In the genomic region with DNA sequence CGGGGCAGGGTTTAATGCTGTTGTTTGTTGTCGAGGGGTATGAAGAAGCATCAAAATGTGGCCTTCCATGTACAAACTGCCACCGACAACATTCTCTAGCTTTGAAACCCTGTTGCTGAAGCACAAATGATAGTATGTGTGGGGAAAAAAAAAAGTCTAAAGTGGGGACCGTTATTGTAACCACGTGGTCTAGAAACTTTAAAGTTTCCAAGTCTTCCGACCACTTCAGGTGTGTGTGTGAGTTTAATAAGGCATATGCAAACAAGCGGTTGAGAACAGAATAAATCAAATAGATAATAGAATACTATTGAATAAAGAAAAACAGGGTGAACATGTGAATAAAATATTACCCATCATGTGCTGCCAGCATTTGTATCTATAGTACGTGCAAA, we compare ENCODE assay signal across 8 mouse cellular contexts. TPM values are rescaled to one million over a fixed set of nuclear protein-coding genes. Genes with fewer than 3 reads are reported as not detected.
DNase-seq lines count a peak whose midpoint lies in the region; ATAC-seq and TF ChIP-seq lines count a peak whose summit lies in the region.

No protein-coding gene starts in this region.

- H3K4me1 ChIP-seq in testis, adult 2 months (ENCODE audit: control insufficient read depth, insufficient read depth, low read length) = peaks cover 20% of the 10 kb centered on the region
- peaks cover 12% of the 10 kb centered on the region for H3K4me1 ChIP-seq in liver, embryonic 12.5 days

- H3K9me3 ChIP-seq in liver, embryonic 12.5 days (replicated peaks) = peaks cover 5% of the 10 kb centered on the region; the same call in 1 of the 2 replicates

- H3K27ac ChIP-seq in testis, adult 2 months (ENCODE audit: control insufficient read depth, insufficient read depth, low read depth, low read length) = no peak overlapping the region; the same call in 1 of the 2 replicates
- peak overlapping the region; percentile 83 for H3K27ac ChIP-seq in liver, embryonic 12.5 days

- DNase-seq in embryo, embryonic 10.5 days (ENCODE audit: low spot score) = peak; percentile 12
- DNase-seq in embryo, embryonic 9.5 days (ENCODE audit: extremely low spot score) = no peak
- no peak for DNase-seq in testis, postnatal 14 days (ENCODE audit: low spot score)
- no peak for DNase-seq in c-Kit-positive CD71-positive TER-119-positive erythroid progenitor cells, embryonic 14.5 days (ENCODE audit: low spot score)
- DNase-seq in adrenal gland, postnatal 25 days = no peak
- DNase-seq in cerebellum, postnatal 36 days = no peak

- H3K36me3 ChIP-seq in testis, adult 2 months (ENCODE audit: control insufficient read depth, insufficient read depth, low read length) = no peaks in the 10 kb centered on the region
- peaks cover 28% of the 10 kb centered on the region for H3K36me3 ChIP-seq in liver, embryonic 12.5 days

- H3K27me3 ChIP-seq in testis, adult 2 months (ENCODE audit: control insufficient read depth, insufficient read depth, low read length) = no peaks in the 10 kb centered on the region
- H3K27me3 ChIP-seq in liver, embryonic 12.5 days (replicated peaks) = no peaks in the 10 kb centered on the region

- H3K4me2 ChIP-seq in liver, embryonic 12.5 days = peak overlapping the region; percentile 96

- no peak for TF ChIP-seq POLR2A in testis, adult 2 months (IDR thresholded peaks at IDR 0.05; ENCODE audit: control insufficient read depth, low read depth, low read length)

- 42% methylated on average over 8 of the region's 8 CpGs for whole genome bisulfite sequencing in liver, embryonic 12.5 days (ENCODE audit: insufficient replicate concordance)

- peak overlapping the region; percentile 85 for H3K4me3 ChIP-seq in testis, adult 2 months (ENCODE audit: control insufficient read depth, low read depth, low read length)
- H3K4me3 ChIP-seq in liver, embryonic 12.5 days = peak overlapping the region; percentile 96

- peak overlapping the region; percentile 93 for H3K9ac ChIP-seq in liver, embryonic 12.5 days

- TF ChIP-seq CTCF in testis, adult 2 months (IDR thresholded peaks at IDR 0.05; ENCODE audit: control insufficient read depth, insufficient read depth, insufficient replicate concordance, low read depth, low read length) = no peak

- ATAC-seq in liver, embryonic 12.5 days = no peak

RNA-seq across cellular contexts. Expression of a gene that starts 0.5 kb away (rescaled TPM):
- 73.4 and 78.4 TPM in 2 replicates for polyA plus RNA-seq in testis, adult 2 months (2012; rRNA removed)
- 8.5 and 8.7 TPM in 2 replicates for polyA plus RNA-seq in liver, embryonic 12.5 days (2016; fragmentation: Nextera tagmentation; extraction: Ambion mirVana)
- 16.2 and 18.2 TPM in 2 replicates for total RNA-seq in adrenal gland, postnatal 25 days (2021)

RNA-seq across cellular contexts. Expression of a gene that starts 1.7 kb away (rescaled TPM):
- polyA plus RNA-seq in testis, adult 2 months (2012; rRNA removed) = 0.61 and 0.67 TPM in 2 replicates
- 4.2 and 4.5 TPM in 2 replicates for polyA plus RNA-seq in liver, embryonic 12.5 days (2016; fragmentation: Nextera tagmentation; extraction: Ambion mirVana)
- 7.4 and 9.2 TPM in 2 replicates for total RNA-seq in adrenal gland, postnatal 25 days (2021)

RNA-seq across cellular contexts. Expression of a gene that starts 19.8 kb away (rescaled TPM):
- not detected in 2 replicates for polyA plus RNA-seq in testis, adult 2 months (2012; rRNA removed)
- polyA plus RNA-seq in liver, embryonic 12.5 days (2016; fragmentation: Nextera tagmentation; extraction: Ambion mirVana) = not detected in 2 replicates
- not detected in 2 replicates for total RNA-seq in adrenal gland, postnatal 25 days (2021)
